Mouse (Mus musculus) layer of hippocampus, adult 6 months (tissue): Measurements from ENCODE around the gene Cd244a. TPM values are rescaled to one million over a fixed set of nuclear protein-coding genes. Genes with fewer than 3 reads are reported as not detected.

Experiments
- long read RNA-seq, 2 experiments: library from polyadenylated mRNA; unstranded; transcript quantifications; one replicate each; pipeline ENCODE4 v2.0.0; 2019 to 2020
- microRNA-seq: library from miRNA; unstranded; fragments of <30 nt; microRNA quantifications from one replicate; pipeline ENCODE4 v1.2.0, GENCODE M21; 2020
- polyA plus RNA-seq: library from polyadenylated mRNA; unstranded; fragments of <200 nt; fragmentation: Nextera tagmentation; gene quantifications from 2 replicates; pipeline ENCODE4 v1.2.3, GENCODE M21; 2021

The Cd244a gene
- polyA plus RNA-seq = not detected in 2 replicates
- long read RNA-seq, experiment 1 = 0 reads
- long read RNA-seq, experiment 2 = 0 reads

DNA sequence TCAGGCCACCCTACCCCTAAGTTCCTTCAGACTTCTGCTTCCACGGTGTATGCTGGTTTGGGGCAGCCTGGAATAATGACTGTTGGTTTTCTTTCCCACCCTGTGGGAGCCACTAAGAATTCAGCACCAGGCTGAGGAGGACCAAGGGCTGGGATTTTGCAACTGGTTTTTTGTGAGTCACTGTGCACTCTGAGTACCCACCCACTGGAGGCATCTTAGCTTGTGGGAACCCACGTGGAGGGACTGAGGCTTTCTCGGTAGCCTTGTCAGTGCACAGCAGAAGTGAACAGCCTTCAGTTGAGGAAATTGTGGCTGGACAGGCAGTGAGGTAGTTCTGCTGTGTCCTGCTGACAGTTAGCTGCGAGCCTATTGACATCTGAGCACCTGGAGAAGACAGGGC, at the start of gene Cd244a:
Cd244a (plus strand) TSS at position 296 of the 400 bp plus-strand sequence.

DNA sequence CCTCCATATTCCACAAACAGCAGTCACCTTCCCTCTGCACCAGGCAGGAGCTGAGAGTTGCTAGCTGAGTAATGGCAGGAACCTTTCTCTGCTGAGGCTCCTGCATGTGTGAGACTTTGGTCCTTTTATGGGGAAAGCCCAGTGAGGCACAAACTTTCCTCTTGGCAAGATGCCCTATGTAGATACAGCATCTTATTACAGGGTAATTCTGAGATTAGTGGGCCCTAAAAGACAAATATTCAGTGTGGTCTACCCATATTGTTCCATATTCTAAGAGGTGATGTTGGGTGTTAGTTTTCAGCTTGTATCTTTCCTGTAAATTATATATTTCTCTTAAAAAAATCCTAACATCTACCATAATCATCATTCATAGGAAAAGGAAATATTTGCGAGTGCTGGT, 23.8 kb upstream of the Cd244a start, which contains the start of gene Itln1:
Itln1 (minus strand) TSS at position 101 of the 400 bp plus-strand sequence.

DNA sequence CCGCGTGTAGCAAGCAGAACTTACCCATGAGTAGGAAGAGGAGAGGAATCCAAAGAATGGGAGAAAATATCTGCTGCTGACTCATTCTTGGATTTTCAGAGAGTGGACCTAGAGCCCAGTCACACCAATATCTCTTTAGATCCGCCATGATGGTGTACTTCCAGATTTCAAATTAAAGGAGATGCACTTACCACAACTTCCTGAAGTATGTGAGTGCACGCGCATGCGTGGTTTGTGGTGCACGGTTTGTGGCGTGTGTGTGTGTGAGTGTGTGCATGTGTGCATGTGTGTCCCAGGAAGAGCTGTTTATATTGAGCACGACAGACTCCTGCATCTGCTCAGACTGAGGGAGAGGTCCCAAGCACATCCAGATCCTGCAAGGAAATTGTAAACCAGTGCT, 48.2 kb downstream of the Cd244a start, which contains the start of gene Ly9:
Ly9 (minus strand) TSS at position 235 of the 400 bp plus-strand sequence.

DNA sequence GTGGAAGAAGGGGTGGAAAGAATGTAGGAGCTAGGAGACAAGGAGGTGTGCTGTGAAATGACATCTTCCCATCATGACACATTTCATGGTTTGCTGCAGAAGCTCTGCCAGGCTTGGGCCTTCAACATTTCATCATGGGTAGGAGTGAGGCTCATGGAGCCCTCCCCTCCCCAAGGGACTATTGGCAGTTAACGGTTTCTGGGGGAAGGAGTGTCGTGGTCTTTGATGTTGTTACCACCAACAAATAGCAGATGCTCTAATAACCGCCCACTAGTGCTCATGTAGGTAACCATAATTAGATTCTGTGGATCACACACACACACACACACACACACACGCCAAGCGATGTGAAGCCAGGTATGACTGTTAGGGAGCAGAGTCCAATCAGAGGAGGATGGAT, 93.7 kb downstream of the Cd244a start, which contains the start of gene Slamf7:
Slamf7 (minus strand) TSS at position 302 of the 400 bp plus-strand sequence.

Small RNA genes lying within 50 kb of the gene (microRNA-seq; reads per million reads assigned to microRNA genes)
- gene Mir7683 = not detected

Other genes with a start within 250 kb of the Cd244a start
- gene Dedd, start 230.0 kb upstream of the Cd244a start, polyA plus RNA-seq = 30.4 and 30.5 TPM in 2 replicates
- 30.4 and 30.8 TPM in 2 replicates for gene Nit1, start 213.5 kb upstream of the Cd244a start, polyA plus RNA-seq
- gene Pfdn2, start 213.5 kb upstream of the Cd244a start, polyA plus RNA-seq = 139 and 143 TPM in 2 replicates
- 9.4 and 9.8 TPM in 2 replicates for gene Klhdc9, start 198.4 kb upstream of the Cd244a start, polyA plus RNA-seq
- gene Nectin4, start 189.1 kb upstream of the Cd244a start, polyA plus RNA-seq = 1.7 and 2.2 TPM in 2 replicates
- 0.48 and 0.65 TPM in 2 replicates for gene Arhgap30, start 170.2 kb upstream of the Cd244a start, polyA plus RNA-seq
- 36.7 and 37.4 TPM in 2 replicates for gene Usf1, start 147.9 kb upstream of the Cd244a start, polyA plus RNA-seq
- 1.4 and 2.3 TPM in 2 replicates for gene Tstd1, start 140.3 kb upstream of the Cd244a start, polyA plus RNA-seq
- 9.5 and 13.0 TPM in 2 replicates for gene F11r, start 121.7 kb upstream of the Cd244a start, polyA plus RNA-seq
- 7.4 and 7.6 TPM in 2 replicates for gene Alyref2, start 55.7 kb upstream of the Cd244a start, polyA plus RNA-seq
- not detected in 2 replicates for gene Itln1, start 23.9 kb upstream of the Cd244a start, polyA plus RNA-seq
- 0.10 and 0.11 TPM in 2 replicates for gene Ly9, start 48.2 kb downstream of the Cd244a start, polyA plus RNA-seq
- not detected in 2 replicates for gene Slamf7, start 93.8 kb downstream of the Cd244a start, polyA plus RNA-seq
- 1.8 and 2.0 TPM in 2 replicates for gene Cd48, start 122.8 kb downstream of the Cd244a start, polyA plus RNA-seq
- 0.16 and 0.24 TPM in 2 replicates for gene Slamf1, start 207.9 kb downstream of the Cd244a start, polyA plus RNA-seq